Mouse (Mus musculus): ENCODE data around the gene Cyp2t4.

The Cyp2t4 gene

GRCm38 (mm10) chr7:27161744-27162143, 8.2 kb downstream of the Cyp2t4 start:
- DNase-seq (ENCODE audit: low spot score in 2 of 2) = no peak

- DNase-seq (ENCODE audit: low spot score in 2 of 2) = no peak
Observed at GRCm38 (mm10) chr7:27162780-27163449, 9.4 kb downstream of the Cyp2t4 start.

GRCm38 (mm10) chr7:27163450-27163805, 9.9 kb downstream of the Cyp2t4 start:
- DNase-seq (ENCODE audit: low spot score in 2 of 2) = no peak

DNA sequence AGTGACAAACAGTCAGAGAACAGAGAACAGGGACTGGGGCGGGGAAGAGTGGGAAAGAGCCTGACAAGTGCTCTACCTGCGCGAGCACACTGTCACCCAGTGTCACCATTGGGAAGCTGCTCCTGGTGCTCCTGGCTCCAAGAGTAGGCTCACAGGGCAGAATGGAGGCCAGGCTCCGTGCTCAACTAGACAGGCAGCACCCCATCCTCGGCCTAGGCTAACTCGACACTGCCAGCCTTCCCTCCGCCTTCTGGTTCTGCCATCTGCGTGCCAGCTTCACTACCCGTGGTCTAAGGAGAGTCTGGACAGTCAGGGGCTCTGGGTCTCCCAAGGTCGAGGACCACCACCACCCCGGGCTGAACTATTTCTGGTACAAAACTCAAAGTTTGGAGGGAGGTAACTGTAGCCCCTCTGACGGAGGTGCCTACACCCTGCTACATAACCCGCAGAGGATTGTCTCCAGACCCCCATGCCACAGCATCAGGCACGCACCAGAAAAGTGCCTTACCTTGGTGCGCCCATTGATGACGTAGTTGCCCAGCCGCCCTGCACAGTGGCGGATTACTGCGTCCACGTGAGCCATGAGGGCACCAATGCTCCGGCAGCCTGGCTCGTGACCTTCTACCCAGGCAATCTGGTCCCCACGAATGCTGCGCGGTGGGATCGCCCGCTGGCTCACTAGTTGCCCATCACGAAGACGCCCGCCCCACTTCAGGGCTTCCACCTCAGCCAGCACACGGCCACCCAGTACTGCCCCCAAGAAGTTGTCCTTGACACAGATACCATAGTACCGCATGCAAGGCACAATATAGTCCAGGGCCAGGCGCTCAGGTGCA, 10.8 kb downstream of the Cyp2t4 start:
- peak in 1 of 2 experiments; percentile 63 for DNase-seq (ENCODE audit: low spot score in 2 of 2)

DNA sequence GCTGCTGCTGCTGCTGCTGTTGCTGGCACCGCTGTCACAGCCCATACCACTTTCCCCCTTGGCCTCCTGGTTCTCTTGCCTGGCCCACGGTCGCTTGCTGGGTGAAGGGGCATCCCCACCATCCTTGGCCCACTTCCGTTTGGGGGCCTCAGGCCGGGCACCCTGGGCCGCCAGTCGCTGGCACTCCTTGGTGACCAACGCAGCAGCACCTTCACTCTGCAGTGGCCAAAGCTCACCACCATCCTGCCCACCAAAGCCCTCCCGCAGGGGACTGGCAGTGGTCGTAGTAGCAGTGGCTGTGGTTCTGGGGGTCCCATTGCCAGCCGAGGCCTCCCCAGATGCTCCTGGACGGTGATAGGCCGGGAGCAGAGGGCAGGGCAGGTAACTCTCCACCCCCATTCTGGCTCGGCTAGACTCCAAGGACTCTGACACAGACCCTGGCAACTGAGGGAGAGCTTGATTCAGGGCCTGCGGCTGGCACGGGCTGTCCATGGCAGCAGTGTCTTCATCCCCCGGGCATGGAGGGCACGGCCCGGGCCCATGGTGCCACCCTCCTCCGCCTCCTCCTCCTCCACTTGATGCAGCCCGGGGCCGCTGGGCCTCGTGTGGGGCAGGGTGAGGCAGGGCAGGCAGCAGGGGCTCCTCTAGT, 11.6 kb downstream of the Cyp2t4 start:
- peak in 1 of 2 experiments; percentile 68 for DNase-seq (ENCODE audit: low spot score in 2 of 2)

- no peak for DNase-seq (ENCODE audit: low spot score in 2 of 2)
Observed at GRCm38 (mm10) chr7:27165696-27166095, 12.2 kb downstream of the Cyp2t4 start.

- peak; percentile 82 to 91 for DNase-seq (ENCODE audit: low spot score in 2 of 2)
Observed at GRCm38 (mm10) chr7:27166229-27166613, 12.7 kb downstream of the Cyp2t4 start.

DNA sequence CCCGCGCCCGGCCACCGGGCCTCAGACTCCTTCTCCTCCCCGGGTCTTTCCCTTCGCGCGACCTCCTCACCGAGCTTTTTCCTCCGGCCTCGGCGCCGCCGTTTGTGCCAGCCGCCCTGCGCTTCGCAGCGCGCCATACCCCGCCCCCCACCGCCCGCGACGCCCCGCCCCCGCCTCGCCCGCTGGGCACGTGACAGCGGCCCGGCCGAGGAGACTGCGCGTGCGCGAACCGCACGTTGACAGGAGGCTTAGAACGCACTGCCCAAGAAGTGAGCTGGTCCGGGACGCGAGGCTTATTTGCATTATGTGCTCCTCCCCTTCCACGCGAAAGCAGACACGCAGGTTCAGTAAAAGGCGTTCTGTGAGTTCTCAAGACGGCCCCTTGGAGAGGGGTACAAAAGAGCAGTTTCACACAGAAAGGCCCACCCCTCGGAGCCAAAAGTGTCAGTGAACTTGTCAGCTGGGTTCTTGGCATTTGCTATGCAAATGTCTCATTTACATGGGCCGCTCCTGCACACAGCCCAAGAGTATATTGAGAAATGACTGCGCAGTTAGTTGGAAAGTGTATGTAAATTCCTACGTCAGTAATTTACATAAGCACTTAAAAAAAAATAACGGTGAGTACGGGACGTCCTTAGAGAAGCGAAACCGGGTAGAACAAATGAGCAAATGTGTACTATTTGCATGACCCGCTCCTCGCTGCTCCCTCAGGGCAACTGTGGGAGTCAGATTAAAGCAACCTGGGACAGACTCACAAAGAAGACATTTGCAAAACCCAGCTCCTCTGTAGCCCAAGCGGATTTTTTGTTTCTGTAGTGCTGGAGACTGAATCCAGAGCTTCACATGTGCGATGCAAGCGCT, 13.3 kb downstream of the Cyp2t4 start, which contains the start of gene Egln2:
Gene Egln2 (minus strand): TSS at position 189 of the 861 bp plus-strand sequence.
- DNase-seq (ENCODE audit: low spot score in 2 of 2) = peak; percentile 95 to 99

DNA sequence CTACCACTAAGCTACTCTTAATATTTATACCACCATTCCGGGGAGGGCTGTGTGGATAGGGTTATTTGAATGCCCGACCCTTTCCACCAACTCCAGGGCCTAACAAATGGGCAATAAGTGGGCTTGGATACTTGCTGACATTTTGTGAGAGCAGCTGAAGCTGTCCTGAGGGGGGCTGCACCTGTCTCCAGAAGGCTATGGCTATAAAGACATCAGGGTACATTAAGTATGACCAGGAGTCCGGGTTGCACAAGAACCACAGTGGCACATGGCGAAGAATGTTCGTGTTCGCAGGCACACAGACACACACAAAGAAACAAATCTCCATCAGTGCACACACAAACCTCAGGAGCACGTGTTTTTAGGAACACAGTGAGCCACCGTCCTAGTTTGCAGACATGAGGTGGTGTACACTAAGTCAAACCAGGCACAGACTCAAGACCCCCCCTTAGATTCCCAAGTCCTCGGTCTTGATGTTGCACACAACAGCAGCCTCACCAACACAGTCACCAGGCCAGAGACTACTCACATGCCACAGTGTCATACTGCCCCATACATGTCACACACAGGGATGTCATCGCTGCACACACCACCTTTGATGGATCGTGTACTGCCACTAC, 14.1 kb downstream of the Cyp2t4 start:
- DNase-seq (ENCODE audit: low spot score in 2 of 2) = no peak

DNA sequence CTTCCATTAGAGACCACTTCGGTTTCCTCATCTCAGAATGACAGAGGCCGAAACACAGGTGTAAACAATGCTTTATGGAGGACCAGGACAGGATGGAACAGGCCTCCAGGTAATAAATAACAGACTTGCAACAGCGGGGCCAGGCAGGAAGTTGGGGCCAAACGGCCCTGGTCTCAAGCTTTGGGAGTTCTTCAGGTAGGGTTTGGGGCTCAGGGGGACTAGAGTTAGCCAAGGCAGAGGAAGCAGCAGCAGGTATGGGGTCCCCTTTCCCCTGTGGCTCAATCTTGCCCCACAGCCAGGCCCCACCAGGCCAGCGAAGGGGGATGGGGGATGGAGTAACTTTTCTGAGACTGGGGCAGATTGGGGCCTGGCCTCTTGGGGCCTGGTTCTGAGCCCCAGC, 14.9 kb downstream of the Cyp2t4 start:
- no peak for DNase-seq (ENCODE audit: low spot score in 2 of 2)

DNA sequence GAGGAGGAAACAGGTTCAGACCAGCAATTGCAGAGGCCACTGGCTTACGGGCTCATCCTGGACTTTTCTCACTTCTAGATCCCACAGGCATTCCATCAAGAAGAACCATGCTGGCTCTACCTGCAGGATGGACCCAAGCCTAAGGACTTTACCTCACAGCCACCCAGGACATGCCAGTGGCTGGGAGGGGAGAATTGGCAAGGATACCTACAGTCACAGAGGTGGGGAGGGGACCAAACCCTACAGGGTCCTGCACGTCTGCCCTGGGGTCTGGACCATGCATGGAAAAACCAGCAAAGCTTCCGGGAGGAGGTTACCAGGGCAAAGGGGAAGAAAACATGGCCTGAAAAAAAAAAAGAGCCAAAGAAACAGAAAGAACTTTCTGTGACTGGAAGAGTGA, 17.5 kb downstream of the Cyp2t4 start:
- no peak for DNase-seq (ENCODE audit: low spot score in 2 of 2)

- no peak for DNase-seq (ENCODE audit: low spot score in 2 of 2)
Observed at GRCm38 (mm10) chr7:27174496-27174895, 21.0 kb downstream of the Cyp2t4 start.

- no peak for DNase-seq (ENCODE audit: low spot score in 2 of 2)
Observed at GRCm38 (mm10) chr7:27174896-27175295, 21.4 kb downstream of the Cyp2t4 start.

DNA sequence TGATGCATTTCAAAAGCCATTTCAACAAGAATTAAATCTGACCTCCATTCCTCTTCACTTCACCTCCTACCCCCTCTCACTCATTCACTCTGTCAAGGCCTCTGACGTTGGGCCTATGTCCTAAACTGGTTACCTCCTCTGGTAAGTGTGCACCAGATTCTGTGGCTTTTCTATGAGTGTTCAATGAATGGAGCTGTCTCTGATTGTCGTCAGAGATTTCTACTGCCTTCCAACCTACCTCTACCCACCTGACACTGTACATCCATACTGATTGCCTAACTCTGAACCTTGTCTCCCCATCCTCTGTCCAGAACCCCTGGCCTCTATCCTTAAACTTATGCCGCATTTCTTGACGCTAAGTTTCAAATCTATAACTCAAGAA, 24.4 kb downstream of the Cyp2t4 start:
- DNase-seq (ENCODE audit: low spot score in 2 of 2) = no peak

DNA sequence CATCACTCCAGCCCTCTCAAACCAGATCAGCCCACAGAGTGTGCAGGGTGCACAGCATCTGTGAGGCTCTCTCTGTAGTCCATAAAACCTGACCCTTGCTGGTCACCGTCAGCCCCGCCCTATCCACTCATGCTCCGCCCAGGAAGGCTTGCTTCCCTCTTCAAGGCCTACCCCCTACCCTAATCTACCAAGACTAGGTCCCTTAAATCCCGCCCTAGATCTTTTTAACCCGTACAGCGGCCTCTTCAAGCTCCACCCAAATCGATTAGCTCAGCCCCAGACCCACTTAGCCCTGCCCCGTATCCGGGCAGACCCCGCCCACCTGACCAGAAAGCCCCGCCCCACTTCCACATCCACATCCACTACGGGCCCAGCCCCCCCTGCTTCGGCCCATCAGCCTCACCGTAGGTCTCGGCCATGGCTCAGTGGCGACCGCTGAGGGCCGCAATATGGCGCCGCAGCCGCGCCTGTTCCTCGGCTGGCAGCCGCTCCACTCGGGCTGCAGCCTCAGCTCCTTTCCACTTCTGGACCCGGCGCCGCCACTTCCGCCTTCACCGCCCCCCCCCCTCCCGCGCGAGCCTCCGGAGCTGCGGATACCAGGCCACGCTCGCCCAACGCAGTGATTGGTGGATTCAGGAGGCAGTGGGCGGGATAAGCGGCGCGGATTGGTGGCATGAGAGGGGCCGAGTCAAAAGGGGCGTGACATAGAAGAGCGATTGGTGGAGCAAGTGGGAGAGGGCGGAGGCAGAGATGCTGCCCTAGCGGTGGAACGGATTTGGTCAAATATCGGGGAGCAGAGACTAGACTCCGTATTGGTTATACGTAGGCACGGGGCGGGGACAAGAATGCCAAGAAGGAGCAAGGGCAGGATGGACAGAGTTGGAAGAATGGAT, 25.1 kb downstream of the Cyp2t4 start, which contains the start of gene Rab4b:
Gene Rab4b (minus strand): TSS at position 573 of the 893 bp plus-strand sequence.
- peak; percentile 99 for DNase-seq (ENCODE audit: low spot score in 2 of 2)

DNA sequence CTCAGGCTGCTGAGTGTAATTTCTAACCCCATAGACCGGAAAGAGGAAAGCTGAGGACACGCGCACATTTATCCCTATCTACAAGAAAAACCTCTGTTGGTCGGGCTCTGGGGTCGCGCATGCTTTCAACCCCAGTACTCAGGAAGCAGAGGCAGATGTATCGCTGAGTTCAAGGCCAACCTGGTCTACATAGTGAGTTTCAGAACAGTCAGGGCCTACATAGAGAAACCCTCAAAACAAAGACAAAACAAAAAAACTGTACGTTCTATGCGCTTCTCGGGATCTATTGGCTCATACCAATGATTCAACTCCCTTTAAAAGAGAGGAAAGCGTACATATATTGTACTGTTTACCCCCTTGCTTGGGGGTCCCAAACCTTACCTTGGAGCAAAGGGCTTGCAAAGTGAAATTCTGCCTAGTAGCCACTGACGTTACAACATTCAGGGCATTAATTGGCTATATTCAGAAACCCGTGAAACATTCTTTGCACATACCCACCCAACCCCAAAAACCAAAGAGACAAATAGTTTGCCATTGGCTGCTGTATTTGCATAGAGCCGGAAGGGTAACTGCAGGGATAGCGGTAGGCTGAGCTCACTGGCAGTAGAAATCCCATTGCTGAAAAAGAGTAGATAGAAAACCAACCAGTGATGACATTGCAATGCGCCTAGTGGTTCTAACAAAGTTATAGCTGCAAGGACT, 25.9 kb downstream of the Cyp2t4 start:
- no peak for DNase-seq (ENCODE audit: low spot score in 2 of 2)

DNA sequence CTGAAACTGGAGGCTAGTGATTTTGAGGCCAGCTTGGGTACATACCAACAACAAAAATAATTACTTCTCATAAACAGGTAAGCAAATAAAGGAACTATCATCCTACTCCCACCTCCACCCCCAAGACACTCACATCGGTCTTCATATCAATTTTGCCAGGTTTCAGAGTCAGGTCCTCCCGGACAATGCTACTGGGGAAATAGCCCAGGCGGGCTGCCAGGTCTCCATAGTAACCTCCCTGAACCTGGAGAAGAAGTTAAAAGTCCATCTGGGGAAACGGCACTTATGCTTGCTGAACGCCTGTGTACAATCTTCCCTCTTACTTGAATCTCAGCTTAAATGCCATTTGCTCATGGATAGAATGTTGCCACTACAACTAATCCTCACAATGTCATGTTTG, 26.5 kb downstream of the Cyp2t4 start:
- peak in 1 of 2 experiments; percentile 51 for DNase-seq (ENCODE audit: low spot score in 2 of 2)

- DNase-seq (ENCODE audit: low spot score in 2 of 2) = peak in 1 of 2 experiments; percentile 47
Observed at GRCm38 (mm10) chr7:27180837-27181695, 27.6 kb downstream of the Cyp2t4 start, which contains the start of the genes Gm21983 and Mia. TSS of gene Gm21983 (minus strand) at chr7:27181086. TSS of gene Mia (minus strand) at chr7:27181157.
